Mouse (Mus musculus) megakaryocyte, embryonic 14.5 days (primary cell): ENCODE data around the gene Camk2b.

ENCODE experiments used
- FLI1 ChIP-seq: IDR thresholded peaks from 2 replicates; pipeline ENCODE4 v1.6.1; 2012; ENCODE audit warnings: low read length, inconsistent platforms, mixed read lengths
- GATA1 ChIP-seq: IDR thresholded peaks from 3 replicates; pipeline ENCODE4 v1.6.1; 2012; ENCODE audit warnings: mixed read lengths, low read length, inconsistent platforms, borderline replicate concordance

- TF ChIP-seq FLI1, result no peak
- TF ChIP-seq GATA1, result no peak
These were observed 90.1 kb downstream of the Camk2b start for GRCm38 (mm10) chr11:5976106-5976505.
